In genomic region chr2:21030650-21031049, GRCm38 (mm10) we compare ENCODE assay signal across 25 mouse cellular contexts.
A peak's percentile ranks its signal among the peaks of the same experiment; 100 is the strongest.
DNase-seq lines count a peak whose midpoint lies in the region; ATAC-seq and TF ChIP-seq lines count a peak whose summit lies in the region.
"Had no signal": no experiment of that assay in that cellular context is flagged by ENCODE, and none has a peak within 500 bp of the region (broad histone marks: within the 10 kb centered on the region; RNA-seq: fewer than 3 reads in every experiment).

No protein-coding gene starts in this region.

- no peak for TF ChIP-seq CTCF in ES-Bruce4 (IDR thresholded peaks at IDR 0.05; ENCODE audit: low read depth, low read length)
- TF ChIP-seq CTCF in Patski (IDR thresholded peaks at IDR 0.05) = no peak

- DNase-seq in embryo, embryonic 9.5 days (ENCODE audit: extremely low spot score) = peak; percentile 28
- DNase-seq in embryo, embryonic 11 days = no peak
- no peak for DNase-seq in Patski (ENCODE audit: low read depth, low spot score)
- DNase-seq in embryonic facial prominence, embryonic 11.5 days (ENCODE audit: low spot score) = peak; percentile 28
- no peak for DNase-seq in lung, postnatal 14 days
- DNase-seq in urinary bladder, adult 2 months (ENCODE audit: low spot score) = no peak
- no peak for DNase-seq in frontal cortex, postnatal 25 days (ENCODE audit: low spot score in 2 of 2)
- DNase-seq: adrenal gland, adult 2 months; adrenal gland, postnatal 25 days; cerebellum, adult 8-10 months; cerebellum, postnatal 14 days; gastrocnemius, postnatal 36 days; heart, adult 18-20 months; heart, postnatal 14 days; kidney, adult 11 months; kidney, adult 9 months had no signal

- WGBS in embryonic facial prominence, embryonic 11.5 days = 56% methylated on average over 4 of the region's 4 CpGs

- H3K9ac ChIP-seq in ES-Bruce4 (ENCODE audit: low read depth, poor library complexity, severe bottlenecking) = no peak overlapping the region
- no peak overlapping the region for H3K9ac ChIP-seq in embryonic facial prominence, embryonic 11.5 days (replicated peaks; ENCODE audit: low read length)
- H3K9ac ChIP-seq: embryonic facial prominence, embryonic 15.5 days; heart, embryonic 15.5 days; hindbrain, embryonic 13.5 days had no signal

- H3K27me3 ChIP-seq in ES-Bruce4 (ENCODE audit: control insufficient read depth, insufficient read depth, low read length, poor library complexity, severe bottlenecking) (no peaks in the 10 kb centered on the region), Patski (no peaks in the 10 kb centered on the region)
- no peaks in the 10 kb centered on the region for H3K27me3 ChIP-seq in embryonic facial prominence, embryonic 11.5 days (ENCODE audit: control insufficient read depth, insufficient read depth, low read length)
- H3K27me3 ChIP-seq: embryonic facial prominence, embryonic 15.5 days; heart, embryonic 15.5 days; hindbrain, embryonic 13.5 days had no signal

- peak; percentile 82 for ATAC-seq in Patski
- ATAC-seq in embryonic facial prominence, embryonic 11.5 days (replicated peaks; ENCODE audit: insufficient number of reproducible peaks, low FRiP score, low TSS enrichment, low read depth) = no peak
- ATAC-seq: forebrain, embryonic 16.5 days; hindbrain, postnatal 0 days had no signal

- H3K27ac ChIP-seq in ES-Bruce4 (ENCODE audit: insufficient read depth, low read length) = no peak overlapping the region
- H3K27ac ChIP-seq in embryonic facial prominence, embryonic 11.5 days (replicated peaks; ENCODE audit: low read depth, low read length) = no peak overlapping the region
- H3K27ac ChIP-seq: embryonic facial prominence, embryonic 15.5 days; forebrain, embryonic 10.5 days; heart, embryonic 15.5 days; hindbrain, embryonic 13.5 days; hindbrain, postnatal 0 days had no signal

- H3K4me3 ChIP-seq in ES-Bruce4 (ENCODE audit: low read depth, low read length) = no peak overlapping the region
- H3K4me3 ChIP-seq in embryonic facial prominence, embryonic 11.5 days (ENCODE audit: low read depth, low read length) = no peak overlapping the region
- H3K4me3 ChIP-seq: embryonic facial prominence, embryonic 15.5 days; erythroblast, embryonic 14.5 days; forebrain, embryonic 10.5 days; heart, embryonic 15.5 days; hindbrain, embryonic 13.5 days had no signal

- in situ Hi-C loops in Patski (cut with MboI; ENCODE audit: low pct_unique_long_range_greater_than_20kb) = no loop called here

- H3K36me3 ChIP-seq in ES-Bruce4 (ENCODE audit: control insufficient read depth, insufficient read depth, low read length, poor library complexity, severe bottlenecking) = no peaks in the 10 kb centered on the region
- no peaks in the 10 kb centered on the region for H3K36me3 ChIP-seq in embryonic facial prominence, embryonic 11.5 days (replicated peaks; ENCODE audit: control insufficient read depth, insufficient read depth, low read depth, low read length)
- H3K36me3 ChIP-seq: embryonic facial prominence, embryonic 15.5 days; forebrain, embryonic 10.5 days; heart, embryonic 15.5 days; hindbrain, embryonic 13.5 days had no signal

- POLR2A ChIA-PET in Patski (lab: Charles Lee) = interaction anchor here (0.6 to 2.0 kb wide), 2 partner anchors 20 to 55 kb away, joined by 3 to 6 read pairs; no protein-coding TSS in a partner anchor

- TF ChIP-seq POLR2A in ES-Bruce4 (IDR thresholded peaks at IDR 0.05; ENCODE audit: insufficient read depth, low read length) = no peak

- no peaks in the 10 kb centered on the region for H3K4me1 ChIP-seq in ES-Bruce4 (ENCODE audit: control insufficient read depth, insufficient read depth, low read length)
- H3K4me1 ChIP-seq in embryonic facial prominence, embryonic 11.5 days (ENCODE audit: control insufficient read depth, insufficient read depth, low read length) = no peaks in the 10 kb centered on the region

- CTCF ChIA-PET in Patski (lab: Charles Lee) = interaction anchor here (1.0 to 1.7 kb wide), 4 partner anchors 10 to 65 kb away, joined by 3 to 5 read pairs (median 3); no protein-coding TSS in a partner anchor

- no peak overlapping the region for H3K4me2 ChIP-seq in embryonic facial prominence, embryonic 11.5 days (ENCODE audit: low read depth, low read length)
- H3K4me2 ChIP-seq: embryonic facial prominence, embryonic 15.5 days; heart, embryonic 11.5 days; heart, embryonic 15.5 days; hindbrain, embryonic 13.5 days had no signal

- TF ChIP-seq EP300 in ES-Bruce4 (IDR thresholded peaks at IDR 0.05; ENCODE audit: insufficient read depth, low read depth, low read length) = peak; percentile 55; the same call in 1 of the 2 replicates

- no peaks in the 10 kb centered on the region for H3K9me3 ChIP-seq in ES-Bruce4 (replicated peaks; ENCODE audit: control insufficient read depth, insufficient read depth, low read length, poor library complexity, severe bottlenecking)
- H3K9me3 ChIP-seq in embryonic facial prominence, embryonic 11.5 days (replicated peaks; ENCODE audit: control insufficient read depth, low read length) = no peaks in the 10 kb centered on the region
- H3K9me3 ChIP-seq: embryonic facial prominence, embryonic 15.5 days; forebrain, embryonic 10.5 days; heart, embryonic 15.5 days; hindbrain, embryonic 13.5 days had no signal

Comparison
In these comparisons a context has a peak if more than half of its experiments do, and no peak if none do; other contexts are left out.
1. DNase-seq: peak in embryo, embryonic 9.5 days (single experiment) and embryonic facial prominence, embryonic 11.5 days (single experiment); none in embryo, embryonic 11 days (single experiment), Patski (single experiment), lung, postnatal 14 days (single experiment), urinary bladder, adult 2 months (single experiment) and frontal cortex, postnatal 25 days (0 of 2).